Mouse (Mus musculus) MEL (cell line): Measurements from ENCODE around the gene Zc3hc1.

Experiments used
- CTCF ChIP-seq, 3 experiments: IDR thresholded peaks in 2 of 3; conservative IDR thresholded peaks in 1 of 3; 2 replicates each; pipeline ENCODE4 v1.5.1; 2011 to 2012; ENCODE audit warnings: low read length in 3 of 3, low read depth in 2 of 3, mild to moderate bottlenecking in 2 of 3, improper control_type of control experiment in 1 of 3, inconsistent platforms in 1 of 3, mixed read lengths in 1 of 3, moderate library complexity in 1 of 3; ENCODE audit not compliant: control insufficient read depth in 1 of 3, insufficient read depth in 1 of 3, poor library complexity in 1 of 3, severe bottlenecking in 1 of 3
- E2F4 ChIP-seq: IDR thresholded peaks from 2 replicates; pipeline ENCODE4 v1.6.1; 2011; ENCODE audit warnings: low read depth, low read length, improper control_type of control experiment, borderline replicate concordance
- GABPA ChIP-seq: IDR thresholded peaks from 2 replicates; pipeline ENCODE4 v1.6.1; 2012; ENCODE audit warnings: low read depth, mild to moderate bottlenecking, inconsistent platforms, low read length, improper control_type of control experiment, moderate library complexity
- MAX ChIP-seq: IDR thresholded peaks from 2 replicates; pipeline ENCODE4 v1.6.1; 2011; ENCODE audit warnings: low read length, improper control_type of control experiment
- MYC ChIP-seq: IDR thresholded peaks from 2 replicates; pipeline ENCODE4 v1.6.1; 2011; ENCODE audit warnings: low read depth, mild to moderate bottlenecking, low read length, improper control_type of control experiment, moderate library complexity
- POLR2A ChIP-seq, 2 experiments: IDR thresholded peaks; 2 replicates each; pipeline ENCODE4 v1.6.1; 2011 to 2012; ENCODE audit warnings: low read length in 2 of 2, mild to moderate bottlenecking in 2 of 2, control low read depth in 1 of 2, improper control_type of control experiment in 1 of 2, low read depth in 1 of 2, moderate library complexity in 1 of 2; ENCODE audit not compliant: control insufficient read depth in 1 of 2, insufficient read depth in 1 of 2, poor library complexity in 1 of 2
- ZKSCAN1 ChIP-seq: IDR thresholded peaks from 2 replicates; pipeline ENCODE4 v1.6.1; 2012; ENCODE audit warnings: low read depth, mild to moderate bottlenecking, inconsistent platforms, low read length, improper control_type of control experiment, moderate library complexity

- no peak for TF ChIP-seq MYC
- peak in 1 of 3 experiments; percentile 5; a peak in 2 of 6 replicates for TF ChIP-seq CTCF (IDR thresholded peaks at IDR 0.05 in 2 of 3, conservative IDR thresholded peaks at IDR 0.05 in 1 of 3; ENCODE audit: control insufficient read depth in 1 of 3, insufficient read depth in 1 of 3, low read depth in 2 of 3, low read length in 3 of 3, poor library complexity in 1 of 3, severe bottlenecking in 1 of 3)
- TF ChIP-seq GABPA = no peak
- TF ChIP-seq ZKSCAN1 = no peak
- no peak for TF ChIP-seq E2F4
- TF ChIP-seq POLR2A (IDR thresholded peaks at IDR 0.05; ENCODE audit: control insufficient read depth in 1 of 2, insufficient read depth in 1 of 2, low read depth in 1 of 2, low read length in 2 of 2, poor library complexity in 1 of 2) = peak; percentile 34 to 57; a peak in 3 of 4 replicates
- TF ChIP-seq MAX = peak; percentile 47; the same call in 1 of the 2 replicates
Observed at GRCm38 (mm10) chr6:30336912-30337311, 53.9 kb downstream of the Zc3hc1 start.
